Comparison of ENCODE assay signal across 8 mouse cellular contexts in the genomic region with DNA sequence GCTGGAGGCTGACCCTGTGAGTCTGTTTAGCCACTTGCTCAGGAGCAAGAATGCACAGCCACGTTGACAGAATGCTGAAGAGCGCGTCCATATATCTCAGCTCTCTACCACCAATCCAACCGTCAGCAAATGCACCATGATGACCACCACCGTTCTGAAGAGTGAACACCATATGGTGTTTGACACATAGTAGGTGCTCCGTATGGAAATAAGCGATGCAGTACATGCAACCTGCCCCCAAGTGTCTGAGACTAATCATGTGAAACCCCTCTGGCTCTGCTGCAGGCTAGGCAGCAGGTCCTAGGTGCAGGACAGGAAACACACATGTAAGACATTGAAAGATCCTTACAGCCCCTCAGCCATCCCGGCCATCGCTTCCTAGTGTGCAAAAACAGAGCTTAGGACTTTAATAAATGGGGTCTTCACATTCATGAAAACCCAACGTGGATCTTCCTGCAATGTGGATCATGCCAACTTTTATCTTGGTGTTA. TPM values are rescaled to one million over a fixed set of nuclear protein-coding genes. Genes with fewer than 3 reads are reported as not detected.
A peak's percentile ranks its signal among the peaks of the same experiment; 100 is the strongest.
DNase-seq lines count a peak whose midpoint lies in the region; ATAC-seq and TF ChIP-seq lines count a peak whose summit lies in the region.
"Had no signal": no experiment of that assay in that cellular context is flagged by ENCODE, and none has a peak within 500 bp of the region (broad histone marks: within the 10 kb centered on the region; RNA-seq: fewer than 3 reads in every experiment).

No protein-coding gene starts in this region.

- peaks cover 78% of the 10 kb centered on the region for H3K4me1 ChIP-seq in megakaryocyte, embryonic 14.5 days
- H3K4me1 ChIP-seq in forebrain, postnatal 0 days (ENCODE audit: insufficient read depth) = peaks cover 10% of the 10 kb centered on the region
- peaks cover 14% of the 10 kb centered on the region for H3K4me1 ChIP-seq in liver, embryonic 11.5 days (replicated peaks; ENCODE audit: control insufficient read depth, insufficient read depth, low read length)
- H3K4me1 ChIP-seq in stomach, embryonic 16.5 days (ENCODE audit: control insufficient read depth, insufficient read depth, low read length) = peaks cover 16% of the 10 kb centered on the region

- peak overlapping the region; percentile 95 for H3K4me3 ChIP-seq in megakaryocyte, embryonic 14.5 days (replicated peaks)
- H3K4me3 ChIP-seq in forebrain, postnatal 0 days (ENCODE audit: low read depth, low read length) = peak overlapping the region; percentile 55; the same call in 1 of the 2 replicates
- peak overlapping the region; percentile 0 for H3K4me3 ChIP-seq in liver, embryonic 11.5 days (ENCODE audit: low read depth, low read length)
- peak overlapping the region; percentile 71 for H3K4me3 ChIP-seq in stomach, embryonic 16.5 days (replicated peaks; ENCODE audit: low read length)

- peaks cover 43% of the 10 kb centered on the region for H3K36me3 ChIP-seq in megakaryocyte, embryonic 14.5 days (replicated peaks; ENCODE audit: low read length)
- H3K36me3 ChIP-seq in forebrain, postnatal 0 days (ENCODE audit: insufficient read depth) = peaks cover 25% of the 10 kb centered on the region; the same call in 1 of the 2 replicates
- H3K36me3 ChIP-seq in liver, embryonic 11.5 days (ENCODE audit: control insufficient read depth, insufficient read depth, low read length) = peaks cover 6% of the 10 kb centered on the region
- no peaks in the 10 kb centered on the region for H3K36me3 ChIP-seq in stomach, embryonic 16.5 days (ENCODE audit: control insufficient read depth, insufficient read depth, low read length)

- 78% methylated on average over 10 of the region's 10 CpGs for WGBS in forebrain, postnatal 0 days
- 42% methylated on average over 10 of the region's 10 CpGs for WGBS in liver, embryonic 11.5 days
- 62% methylated on average over 10 of the region's 10 CpGs for WGBS in stomach, embryonic 16.5 days

- 0 out of 2 replicates have a peak overlapping the region, but pooled peaks have one; percentile 81 for H3K9ac ChIP-seq in forebrain, postnatal 0 days
- H3K9ac ChIP-seq in liver, embryonic 11.5 days (ENCODE audit: low read depth, low read length) = no peak overlapping the region
- H3K9ac ChIP-seq in stomach, embryonic 16.5 days (ENCODE audit: low read length) = peak overlapping the region; percentile 5; the same call in 1 of the 2 replicates

- no peak for DNase-seq in forebrain, postnatal 0 days
- no peak for DNase-seq in liver, embryonic 11.5 days (ENCODE audit: low spot score)
- DNase-seq in left cerebral cortex, adult 8-10 months (ENCODE audit: low spot score in 2 of 2) = no peak

- ATAC-seq in megakaryocyte, adult 5-6 weeks (ENCODE audit: poor library complexity, severe bottlenecking) = no peak
- no peak for ATAC-seq in forebrain, postnatal 0 days
- no peak for ATAC-seq in liver, embryonic 11.5 days (replicated peaks; ENCODE audit: low FRiP score)
- no peak for ATAC-seq in stomach, embryonic 16.5 days (ENCODE audit: insufficient read depth, low FRiP score)
- no peak for ATAC-seq in cerebellum, adult (ENCODE audit: insufficient number of reproducible peaks, low FRiP score, low TSS enrichment)

- no peaks in the 10 kb centered on the region for H3K9me3 ChIP-seq in megakaryocyte, embryonic 14.5 days
- H3K9me3 ChIP-seq in forebrain, postnatal 0 days (ENCODE audit: low read length) = no peaks in the 10 kb centered on the region
- H3K9me3 ChIP-seq in liver, embryonic 11.5 days (ENCODE audit: control insufficient read depth, low read length) = no peaks in the 10 kb centered on the region
- no peaks in the 10 kb centered on the region for H3K9me3 ChIP-seq in stomach, embryonic 16.5 days (replicated peaks; ENCODE audit: control insufficient read depth, low read length)

- H3K27ac ChIP-seq in forebrain, postnatal 0 days (ENCODE audit: low read depth, low read length) = no peak overlapping the region
- H3K27ac ChIP-seq in liver, embryonic 11.5 days (ENCODE audit: low read depth, low read length) = no peak overlapping the region
- peak overlapping the region; percentile 13; the same call in 1 of the 2 replicates for H3K27ac ChIP-seq in stomach, embryonic 16.5 days (ENCODE audit: low read length)

- no peak for TF ChIP-seq CTCF in forebrain, postnatal 0 days (IDR thresholded peaks at IDR 0.05; ENCODE audit: low read depth)

- peaks cover 19% of the 10 kb centered on the region for H3K27me3 ChIP-seq in megakaryocyte, embryonic 14.5 days (replicated peaks)
- H3K27me3 ChIP-seq in forebrain, postnatal 0 days (ENCODE audit: insufficient read depth, low read length) = no peaks in the 10 kb centered on the region
- H3K27me3 ChIP-seq in liver, embryonic 11.5 days (replicated peaks; ENCODE audit: control insufficient read depth, insufficient read depth, low read length) = peaks cover 7% of the 10 kb centered on the region; the same call in 1 of the 2 replicates
- no peaks in the 10 kb centered on the region for H3K27me3 ChIP-seq in stomach, embryonic 16.5 days (ENCODE audit: control insufficient read depth, insufficient read depth, low read length)

- peak overlapping the region; percentile 99 for H3K4me2 ChIP-seq in forebrain, postnatal 0 days (ENCODE audit: low read depth)
- H3K4me2 ChIP-seq in liver, embryonic 11.5 days = peak overlapping the region; percentile 100
- H3K4me2 ChIP-seq in stomach, embryonic 16.5 days (ENCODE audit: low read depth, low read length) = peak overlapping the region; percentile 97

RNA-seq across cellular contexts. Expression of a gene that starts 0.6 kb away (rescaled TPM):
- polyA plus RNA-seq in megakaryocyte, embryonic 14.5 days (2012; ENCODE audit: insufficient read depth, low replicate concordance) = not detected in 2 replicates
- total RNA-seq in megakaryocyte, adult 5-6 weeks (2015) = not detected in 2 replicates
- total RNA-seq in megakaryocyte, adult 5-6 weeks (2017) = not detected in 2 replicates
- total RNA-seq in forebrain, postnatal 0 days (2014; rRNA removed) = not detected in 2 replicates
- polyA plus RNA-seq in forebrain, postnatal 0 days (2015; fragmentation: Nextera tagmentation; extraction: Ambion mirVana) = not detected in 2 replicates
- not detected in 2 replicates for polyA plus RNA-seq in liver, embryonic 11.5 days (2014; fragmentation: Nextera tagmentation; extraction: Ambion mirVana)
- not detected in 2 replicates for polyA plus RNA-seq in stomach, embryonic 16.5 days (2015; fragmentation: Nextera tagmentation; extraction: Ambion mirVana)
- total RNA-seq in left cerebral cortex, adult 8-10 months (2022) = not detected
- total RNA-seq: heart, postnatal 10 days had no signal

RNA-seq across cellular contexts. Expression of a gene that starts 3.3 kb away (rescaled TPM):
- polyA plus RNA-seq in megakaryocyte, embryonic 14.5 days (2012; ENCODE audit: insufficient read depth, low replicate concordance) = 47.3 and 165 TPM in 2 replicates
- total RNA-seq in megakaryocyte, adult 5-6 weeks (2015) = 24.9 and 30.3 TPM in 2 replicates
- total RNA-seq in megakaryocyte, adult 5-6 weeks (2017) = 21.9 and 25.2 TPM in 2 replicates
- total RNA-seq in forebrain, postnatal 0 days (2014; rRNA removed) = 32.8 and 35.5 TPM in 2 replicates
- polyA plus RNA-seq in forebrain, postnatal 0 days (2015; fragmentation: Nextera tagmentation; extraction: Ambion mirVana) = 25.1 and 31.0 TPM in 2 replicates
- polyA plus RNA-seq in liver, embryonic 11.5 days (2014; fragmentation: Nextera tagmentation; extraction: Ambion mirVana) = 20.5 and 21.2 TPM in 2 replicates
- 26.1 and 26.3 TPM in 2 replicates for polyA plus RNA-seq in stomach, embryonic 16.5 days (2015; fragmentation: Nextera tagmentation; extraction: Ambion mirVana)
- 100 to 1,000 TPM; 194 to 239 (median 216) TPM for total RNA-seq in left cerebral cortex, adult 8-10 months (2022)

RNA-seq across cellular contexts. Expression of a gene that starts 16.7 kb away (rescaled TPM):
- not detected in 2 replicates for polyA plus RNA-seq in megakaryocyte, embryonic 14.5 days (2012; ENCODE audit: insufficient read depth, low replicate concordance)
- total RNA-seq in megakaryocyte, adult 5-6 weeks (2015) = not detected in 2 replicates
- not detected in 2 replicates for total RNA-seq in megakaryocyte, adult 5-6 weeks (2017)
- total RNA-seq in forebrain, postnatal 0 days (2014; rRNA removed) = 0.31 TPM in 1 of 2 replicates, not detected in the other
- polyA plus RNA-seq in forebrain, postnatal 0 days (2015; fragmentation: Nextera tagmentation; extraction: Ambion mirVana) = not detected in 2 replicates
- not detected in 2 replicates for polyA plus RNA-seq in liver, embryonic 11.5 days (2014; fragmentation: Nextera tagmentation; extraction: Ambion mirVana)
- polyA plus RNA-seq in stomach, embryonic 16.5 days (2015; fragmentation: Nextera tagmentation; extraction: Ambion mirVana) = not detected in 2 replicates
- total RNA-seq in left cerebral cortex, adult 8-10 months (2022) = under 1 TPM in 1 of 4 experiments, not detected in 3; 0.19 TPM

RNA-seq across cellular contexts. Expression of a gene that starts 44.8 kb away (rescaled TPM):
- not detected in 2 replicates for polyA plus RNA-seq in megakaryocyte, embryonic 14.5 days (2012; ENCODE audit: insufficient read depth, low replicate concordance)
- total RNA-seq in megakaryocyte, adult 5-6 weeks (2015) = not detected in 2 replicates
- not detected in 2 replicates for total RNA-seq in megakaryocyte, adult 5-6 weeks (2017)
- 56.6 and 60.3 TPM in 2 replicates for total RNA-seq in forebrain, postnatal 0 days (2014; rRNA removed)
- 45.5 and 46.4 TPM in 2 replicates for polyA plus RNA-seq in forebrain, postnatal 0 days (2015; fragmentation: Nextera tagmentation; extraction: Ambion mirVana)
- 2.6 and 3.2 TPM in 2 replicates for polyA plus RNA-seq in liver, embryonic 11.5 days (2014; fragmentation: Nextera tagmentation; extraction: Ambion mirVana)
- 7.4 and 9.6 TPM in 2 replicates for polyA plus RNA-seq in stomach, embryonic 16.5 days (2015; fragmentation: Nextera tagmentation; extraction: Ambion mirVana)
- total RNA-seq in left cerebral cortex, adult 8-10 months (2022) = 10 to 100 TPM; 73.8 to 85.2 (median 77.1) TPM

RNA-seq across cellular contexts. Expression of a gene that starts 57.8 kb away (rescaled TPM):
- not detected in 2 replicates for polyA plus RNA-seq in megakaryocyte, embryonic 14.5 days (2012; ENCODE audit: insufficient read depth, low replicate concordance)
- 56.1 and 63.1 TPM in 2 replicates for total RNA-seq in megakaryocyte, adult 5-6 weeks (2015)
- 37.9 and 40.4 TPM in 2 replicates for total RNA-seq in megakaryocyte, adult 5-6 weeks (2017)
- total RNA-seq in forebrain, postnatal 0 days (2014; rRNA removed) = 0.69 and 0.86 TPM in 2 replicates
- polyA plus RNA-seq in forebrain, postnatal 0 days (2015; fragmentation: Nextera tagmentation; extraction: Ambion mirVana) = 0.15 and 0.30 TPM in 2 replicates
- polyA plus RNA-seq in liver, embryonic 11.5 days (2014; fragmentation: Nextera tagmentation; extraction: Ambion mirVana) = 0.27 and 0.66 TPM in 2 replicates
- polyA plus RNA-seq in stomach, embryonic 16.5 days (2015; fragmentation: Nextera tagmentation; extraction: Ambion mirVana) = 2.9 and 3.5 TPM in 2 replicates
- under 1 TPM in 3 of 4 experiments, not detected in 1; 0.15 to 0.18 (median 0.17) TPM for total RNA-seq in left cerebral cortex, adult 8-10 months (2022)

Comparison
In these comparisons a context has a peak if more than half of its experiments do, and no peak if none do; other contexts are left out.
1. H3K4me3 ChIP-seq: peak in every context shown above with its lines; median percentile 95 in megakaryocyte, embryonic 14.5 days; 71 in stomach, embryonic 16.5 days; 55 in forebrain, postnatal 0 days; 0 in liver, embryonic 11.5 days.